Mouse (Mus musculus): ENCODE measurements at regions not wholly inside any gene's neighbourhood (a gene's known extent, or its start where the extent isn't known, plus 50 kb on each side); places are given as distances from the start of the nearest gene placed in this dataset.

DNA sequence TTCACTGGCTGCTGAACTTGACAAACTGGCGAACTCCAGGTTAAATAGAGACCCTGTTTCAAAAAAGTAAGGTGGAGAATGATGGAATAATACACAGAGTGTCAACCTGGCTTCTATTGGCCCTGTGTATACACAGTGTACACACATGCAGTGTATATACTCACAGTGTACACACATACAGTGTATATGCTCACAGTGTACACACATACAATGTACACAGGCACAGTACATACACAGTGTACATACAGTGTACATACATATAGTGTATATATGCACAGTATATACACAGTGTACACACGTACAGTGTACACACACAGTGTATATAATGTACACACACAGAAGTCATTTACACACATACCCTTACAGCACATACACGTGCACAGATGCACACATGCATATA is 52.4 kb upstream of the Aldh1b1 start:
- Histone ChIP-seq H3K36me3 (ENCODE audit: insufficient read depth, low read length) (no peaks in the 10 kb centered on the region), H3K9me3 (replicated peaks; ENCODE audit: low read length) (no peaks in the 10 kb centered on the region), H3K4me1 (replicated peaks; ENCODE audit: insufficient read depth, low read length) (no peaks in the 10 kb centered on the region), H3K4me3 (replicated peaks; ENCODE audit: low read depth, low read length) (no peak overlapping the region), H3K27ac (no peak overlapping the region), H3K9ac (ENCODE audit: low read depth, low read length) (no peak overlapping the region), H3K27me3 (ENCODE audit: insufficient read depth, low read length) (no peaks in the 10 kb centered on the region), H3K4me2 (ENCODE audit: low read length) (no peak overlapping the region)
- no peak for TF ChIP-seq CTCF (IDR thresholded peaks at IDR 0.05; ENCODE audit: low read depth)
- ATAC-seq (replicated peaks; ENCODE audit: low FRiP score, low read depth) (no peak), DNase-seq (ENCODE audit: low spot score) (no peak)
- 89% methylated on average over 3 of the region's 3 CpGs for WGBS

- ATAC-seq (replicated peaks; ENCODE audit: low FRiP score, low read depth): no peak
- Histone ChIP-seq H3K9ac (ENCODE audit: low read depth, low read length) (no peak overlapping the region), H3K4me3 (replicated peaks; ENCODE audit: low read depth, low read length) (no peak overlapping the region), H3K4me2 (ENCODE audit: low read length) (no peak overlapping the region), H3K4me1 (replicated peaks; ENCODE audit: insufficient read depth, low read length) (no peaks in the 10 kb centered on the region), H3K27me3 (ENCODE audit: insufficient read depth, low read length) (no peaks in the 10 kb centered on the region), H3K9me3 (replicated peaks; ENCODE audit: low read length) (no peaks in the 10 kb centered on the region), H3K36me3 (ENCODE audit: insufficient read depth, low read length) (no peaks in the 10 kb centered on the region), H3K27ac (no peak overlapping the region)
- no peak for DNase-seq (ENCODE audit: low spot score)
- TF ChIP-seq CTCF (IDR thresholded peaks at IDR 0.05; ENCODE audit: low read depth): no peak
- WGBS: 46% methylated on average over 9 of the region's 9 CpGs
These were observed 53.1 kb upstream of the Aldh1b1 start for GRCm38 (mm10) chr4:45745746-45746145.

DNA sequence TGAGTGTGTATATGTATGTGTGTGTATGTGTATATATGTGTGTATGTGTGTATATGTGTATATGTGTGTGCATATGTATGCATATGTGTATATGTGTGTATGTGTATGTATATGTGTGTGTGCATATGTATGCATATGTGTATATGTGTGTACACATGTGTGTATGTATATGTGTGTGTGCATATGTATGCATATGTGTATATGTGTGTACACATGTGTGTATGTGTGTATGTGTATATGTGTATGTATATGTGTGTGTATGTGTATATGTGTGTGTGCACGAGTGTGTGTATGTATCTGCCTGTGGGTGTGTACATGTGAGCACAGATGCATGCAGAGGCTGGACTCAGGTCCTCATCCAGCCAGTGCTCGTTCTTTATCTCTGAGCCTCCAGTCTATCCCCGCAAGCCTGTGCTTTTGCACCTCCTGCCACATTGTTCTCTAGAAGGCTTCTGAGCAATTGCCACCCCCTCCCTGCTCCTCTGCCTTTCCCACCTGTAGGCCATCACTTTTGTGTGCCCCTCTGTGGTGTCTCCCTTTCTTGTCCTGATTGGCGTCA is 53.9 kb upstream of the Aldh1b1 start:
- ATAC-seq (replicated peaks; ENCODE audit: low FRiP score, low read depth): no peak
- H3K4me3 ChIP-seq (replicated peaks; ENCODE audit: low read depth, low read length): no peak overlapping the region
- WGBS: 91% methylated on average over 4 of the region's 4 CpGs
- no peak overlapping the region for H3K27ac ChIP-seq
- DNase-seq (ENCODE audit: low spot score): no peak
- no peak overlapping the region for H3K4me2 ChIP-seq (ENCODE audit: low read length)
- no peaks in the 10 kb centered on the region for H3K36me3 ChIP-seq (ENCODE audit: insufficient read depth, low read length)
- no peak overlapping the region for H3K9ac ChIP-seq (ENCODE audit: low read depth, low read length)
- H3K27me3 ChIP-seq (ENCODE audit: insufficient read depth, low read length): no peaks in the 10 kb centered on the region
- H3K9me3 ChIP-seq (replicated peaks; ENCODE audit: low read length): no peaks in the 10 kb centered on the region
- TF ChIP-seq CTCF (IDR thresholded peaks at IDR 0.05; ENCODE audit: low read depth): no peak
- no peaks in the 10 kb centered on the region for H3K4me1 ChIP-seq (replicated peaks; ENCODE audit: insufficient read depth, low read length)

- no peak overlapping the region for H3K9ac ChIP-seq (ENCODE audit: low read depth, low read length)
- H3K4me2 ChIP-seq (ENCODE audit: low read length): no peak overlapping the region
- H3K27me3 ChIP-seq (ENCODE audit: insufficient read depth, low read length): no peaks in the 10 kb centered on the region
- no peaks in the 10 kb centered on the region for H3K4me1 ChIP-seq (replicated peaks; ENCODE audit: insufficient read depth, low read length)
- no peak for DNase-seq (ENCODE audit: low spot score)
- no peak for TF ChIP-seq CTCF (IDR thresholded peaks at IDR 0.05; ENCODE audit: low read depth)
- no peaks in the 10 kb centered on the region for H3K36me3 ChIP-seq (ENCODE audit: insufficient read depth, low read length)
- 81% methylated on average over 12 of the region's 12 CpGs for WGBS
- no peaks in the 10 kb centered on the region for H3K9me3 ChIP-seq (replicated peaks; ENCODE audit: low read length)
- ATAC-seq (replicated peaks; ENCODE audit: low FRiP score, low read depth): no peak
- no peak overlapping the region for H3K27ac ChIP-seq
- no peak overlapping the region for H3K4me3 ChIP-seq (replicated peaks; ENCODE audit: low read depth, low read length)
These were observed 58.0 kb upstream of the Aldh1b1 start for GRCm38 (mm10) chr4:45740779-45741365.

DNA sequence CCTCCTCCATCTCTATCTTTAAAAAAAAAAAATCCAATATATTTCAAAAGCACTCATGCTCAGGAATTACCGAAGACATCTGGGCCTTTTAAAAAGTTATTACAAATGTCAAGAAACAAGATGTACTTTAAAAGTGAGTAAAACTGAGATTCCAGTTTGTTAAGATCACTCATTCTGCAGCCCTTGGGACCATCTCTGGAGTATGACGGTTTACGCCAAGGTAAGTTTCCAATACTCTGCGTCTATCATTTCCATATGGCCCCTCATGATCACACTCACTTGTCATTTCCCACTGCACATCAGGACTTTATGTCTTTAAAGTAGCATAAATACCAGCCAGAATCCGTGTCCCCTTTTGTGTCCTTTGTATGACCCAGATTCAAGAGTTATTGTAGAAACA is 58.5 kb upstream of the Aldh1b1 start:
- Histone ChIP-seq H3K9ac (ENCODE audit: low read depth, low read length) (no peak overlapping the region), H3K4me1 (replicated peaks; ENCODE audit: insufficient read depth, low read length) (no peaks in the 10 kb centered on the region), H3K4me3 (replicated peaks; ENCODE audit: low read depth, low read length) (no peak overlapping the region), H3K27ac (no peak overlapping the region), H3K27me3 (ENCODE audit: insufficient read depth, low read length) (no peaks in the 10 kb centered on the region), H3K36me3 (ENCODE audit: insufficient read depth, low read length) (no peaks in the 10 kb centered on the region), H3K4me2 (ENCODE audit: low read length) (no peak overlapping the region), H3K9me3 (replicated peaks; ENCODE audit: low read length) (no peaks in the 10 kb centered on the region)
- TF ChIP-seq CTCF (IDR thresholded peaks at IDR 0.05; ENCODE audit: low read depth): no peak
- ATAC-seq (replicated peaks; ENCODE audit: low FRiP score, low read depth) (no peak), DNase-seq (ENCODE audit: low spot score) (no peak)
- 77% methylated on average over 5 of the region's 5 CpGs for WGBS

GRCm38 (mm10) chr4:45739696-45740095 is 59.1 kb upstream of the Aldh1b1 start:
- no peak overlapping the region for H3K4me2 ChIP-seq (ENCODE audit: low read length)
- DNase-seq (ENCODE audit: low spot score) (no peak), ATAC-seq (replicated peaks; ENCODE audit: low FRiP score, low read depth) (no peak)
- 60% methylated on average over 3 of the region's 3 CpGs for WGBS
- no peaks in the 10 kb centered on the region for H3K36me3 ChIP-seq (ENCODE audit: insufficient read depth, low read length)
- H3K4me3 ChIP-seq (replicated peaks; ENCODE audit: low read depth, low read length): no peak overlapping the region
- no peaks in the 10 kb centered on the region for H3K27me3 ChIP-seq (ENCODE audit: insufficient read depth, low read length)
- H3K9me3 ChIP-seq (replicated peaks; ENCODE audit: low read length): no peaks in the 10 kb centered on the region
- no peak overlapping the region for H3K27ac ChIP-seq
- no peak for TF ChIP-seq CTCF (IDR thresholded peaks at IDR 0.05; ENCODE audit: low read depth)
- no peaks in the 10 kb centered on the region for H3K4me1 ChIP-seq (replicated peaks; ENCODE audit: insufficient read depth, low read length)
- H3K9ac ChIP-seq (ENCODE audit: low read depth, low read length): no peak overlapping the region

DNA sequence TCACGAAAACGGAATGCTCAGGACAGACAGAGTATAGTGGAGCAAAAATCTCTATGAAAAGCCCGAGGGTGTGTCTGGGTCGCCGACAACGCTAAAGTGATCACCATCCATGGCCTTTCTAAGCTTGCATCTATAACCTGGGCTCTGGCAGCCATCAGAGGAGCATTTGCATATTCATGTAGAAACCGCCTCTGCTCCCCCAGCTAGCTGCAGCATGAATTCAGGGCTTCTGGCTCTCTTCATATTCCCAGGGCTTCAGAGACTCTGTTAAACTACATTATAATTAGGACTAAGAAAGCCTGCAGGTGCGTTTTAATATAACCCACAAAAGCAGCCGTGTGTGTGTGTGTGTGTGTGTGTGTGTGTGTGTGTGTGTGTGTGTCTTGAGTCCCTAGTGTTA is 59.7 kb upstream of the Aldh1b1 start:
- 66% methylated on average over 9 of the region's 9 CpGs for WGBS

More for the DNA sequence above, 59.7 kb upstream of the Aldh1b1 start:
- ATAC-seq (replicated peaks; ENCODE audit: low FRiP score, low read depth) (no peak), DNase-seq (ENCODE audit: low spot score) (no peak)
- Histone ChIP-seq H3K4me1 (replicated peaks; ENCODE audit: insufficient read depth, low read length) (no peaks in the 10 kb centered on the region), H3K36me3 (ENCODE audit: insufficient read depth, low read length) (no peaks in the 10 kb centered on the region), H3K4me2 (ENCODE audit: low read length) (no peak overlapping the region), H3K9ac (ENCODE audit: low read depth, low read length) (no peak overlapping the region), H3K9me3 (replicated peaks; ENCODE audit: low read length) (no peaks in the 10 kb centered on the region), H3K27me3 (ENCODE audit: insufficient read depth, low read length) (no peaks in the 10 kb centered on the region), H3K27ac (no peak overlapping the region), H3K4me3 (replicated peaks; ENCODE audit: low read depth, low read length) (no peak overlapping the region)
- no peak for TF ChIP-seq CTCF (IDR thresholded peaks at IDR 0.05; ENCODE audit: low read depth)
